Mouse (Mus musculus) cerebellum, adult 2 months (tissue): Measurements from ENCODE around the gene Lingo1. TPM values are rescaled to one million over a fixed set of nuclear protein-coding genes. Genes with fewer than 3 reads are reported as not detected.

Experiments used
- DNase-seq, 2 experiments: peaks; one replicate each; pipeline ENCODE4 v3.0.0; 2021
- H3K27ac ChIP-seq: fragments of 200-500 bp; 2 replicates; pipeline ENCODE4 v1.5.1; 2012; ENCODE audit warnings: low read length, control low read depth, inconsistent platforms; ENCODE audit not compliant: insufficient read depth
- H3K27me3 ChIP-seq: fragments of 200-500 bp; 2 replicates; pipeline ENCODE4 v1.6.1; 2012; ENCODE audit warnings: inconsistent platforms, mild to moderate bottlenecking, low read length, moderate library complexity; ENCODE audit not compliant: control insufficient read depth, insufficient read depth
- H3K4me1 ChIP-seq: fragments of 200-500 bp; 2 replicates; pipeline ENCODE4 v1.6.1; 2011; ENCODE audit warnings: low read length; ENCODE audit not compliant: control insufficient read depth, insufficient read depth
- H3K4me3 ChIP-seq: fragments of 200-500 bp; replicated peaks from 2 replicates; pipeline ENCODE3; 2011; ENCODE audit warnings: mild to moderate bottlenecking, low read depth, low read length, control low read depth; ENCODE audit not compliant: insufficient read depth
- CTCF ChIP-seq: fragments of 200-500 bp; IDR thresholded peaks from 2 replicates; pipeline ENCODE4 v1.5.1; 2011; ENCODE audit warnings: low read depth, mild to moderate bottlenecking, control low read depth, low read length, moderate library complexity, borderline replicate concordance; ENCODE audit not compliant: insufficient read depth
- POLR2A ChIP-seq: fragments of 200-500 bp; IDR thresholded peaks from 2 replicates; pipeline ENCODE4 v1.6.1; 2011; ENCODE audit warnings: low read length, control low read depth, borderline replicate concordance; ENCODE audit not compliant: insufficient read depth
- WGBS: fragments of 180-500 bp; shearing (Covaris S2); methylation state at CpG from one replicate; pipeline ENCODE4 v1.1.7; 2018; 5-methylcytosine and 5-hydroxymethylcytosine counted together
- polyA plus RNA-seq: library from polyadenylated mRNA; depleted of rRNA; stranded (reverse); fragments of >200 nt; gene quantifications from 2 replicates; pipeline ENCODE4 v1.2.3, GENCODE M21; 2012

Lingo1 gene
- polyA plus RNA-seq, 1 experiment: 88.3 TPM

GRCm38 (mm10) chr9:56678929-56679681 is 117.2 kb downstream of the Lingo1 start:
- TF ChIP-seq CTCF: no peak
- TF ChIP-seq POLR2A: no peak
- Histone ChIP-seq H3K4me1 (no peaks in the 10 kb centered on the region), H3K4me3 (no peak overlapping the region), H3K27ac (no peak overlapping the region), H3K27me3 (no peaks in the 10 kb centered on the region)
- DNase-seq: no peak
- 85% methylated on average over 22 of the region's 22 CpGs for WGBS

- 94% methylated on average over 7 of the region's 7 CpGs for WGBS
- Histone ChIP-seq H3K27me3 (no peaks in the 10 kb centered on the region), H3K4me1 (no peaks in the 10 kb centered on the region), H3K4me3 (no peak overlapping the region), H3K27ac (no peak overlapping the region)
- TF ChIP-seq CTCF (no peak), POLR2A (no peak)
- DNase-seq: no peak
Observed at GRCm38 (mm10) chr9:56675696-56676095, 120.6 kb downstream of the Lingo1 start.

- Histone ChIP-seq H3K27ac (no peak overlapping the region), H3K27me3 (no peaks in the 10 kb centered on the region), H3K4me3 (no peak overlapping the region), H3K4me1 (peaks cover 11% of the 10 kb centered on the region)
- peak; percentile 58 to 79 for DNase-seq
- TF ChIP-seq POLR2A (no peak), CTCF (no peak)
- 12% methylated on average over 11 of the region's 11 CpGs for WGBS
Observed at GRCm38 (mm10) chr9:56669605-56670221, 126.6 kb downstream of the Lingo1 start.

GRCm38 (mm10) chr9:56664136-56664535 is 132.1 kb downstream of the Lingo1 start:
- DNase-seq: no peak
- H3K27ac ChIP-seq: no peak overlapping the region
- WGBS: 93% methylated on average over 5 of the region's 5 CpGs

GRCm38 (mm10) chr9:56662946-56663345 is 133.3 kb downstream of the Lingo1 start:
- no peak for DNase-seq
- Histone ChIP-seq H3K27me3 (no peaks in the 10 kb centered on the region), H3K4me1 (peaks cover 33% of the 10 kb centered on the region), H3K4me3 (no peak overlapping the region), H3K27ac (no peak overlapping the region)
- WGBS: 92% methylated on average over 7 of the region's 7 CpGs
- TF ChIP-seq CTCF: no peak
- no peak for TF ChIP-seq POLR2A

More at GRCm38 (mm10) chr9:56664136-56664535, 132.1 kb downstream of the Lingo1 start:
- H3K27me3 ChIP-seq: no peaks in the 10 kb centered on the region
- no peak overlapping the region for H3K4me3 ChIP-seq
- H3K4me1 ChIP-seq: peaks cover 22% of the 10 kb centered on the region
- TF ChIP-seq CTCF (no peak), POLR2A (no peak)

- DNase-seq: no peak
- Histone ChIP-seq H3K27ac (no peak overlapping the region), H3K4me3 (no peak overlapping the region), H3K4me1 (peaks cover 38% of the 10 kb centered on the region), H3K27me3 (no peaks in the 10 kb centered on the region)
- WGBS: 74% methylated on average over 3 of the region's 3 CpGs
- no peak for TF ChIP-seq CTCF
Observed at GRCm38 (mm10) chr9:56662405-56662804, 133.9 kb downstream of the Lingo1 start.

GRCm38 (mm10) chr9:56661217-56661840 is 134.9 kb downstream of the Lingo1 start:
- Histone ChIP-seq H3K27ac (no peak overlapping the region), H3K4me3 (no peak overlapping the region), H3K27me3 (no peaks in the 10 kb centered on the region), H3K4me1 (peaks cover 48% of the 10 kb centered on the region)
- WGBS: 54% methylated on average over 3 of the region's 3 CpGs
- TF ChIP-seq POLR2A: no peak
- TF ChIP-seq CTCF: no peak
- peak; percentile 43 to 45 for DNase-seq

GRCm38 (mm10) chr9:56658580-56658979 is 137.7 kb downstream of the Lingo1 start:
- no peak overlapping the region for H3K4me3 ChIP-seq
- WGBS: 55% methylated on average over 4 of the region's 4 CpGs
- no peak for DNase-seq
- TF ChIP-seq POLR2A (no peak), CTCF (no peak)
- H3K27ac ChIP-seq: no peak overlapping the region
- H3K4me1 ChIP-seq: peaks cover 51% of the 10 kb centered on the region
- no peaks in the 10 kb centered on the region for H3K27me3 ChIP-seq

GRCm38 (mm10) chr9:56657996-56658398 is 138.3 kb downstream of the Lingo1 start:
- Histone ChIP-seq H3K4me1 (peaks cover 49% of the 10 kb centered on the region), H3K27me3 (no peaks in the 10 kb centered on the region), H3K27ac (no peak overlapping the region), H3K4me3 (no peak overlapping the region)
- WGBS: 51% methylated on average over 6 of the region's 6 CpGs
- TF ChIP-seq POLR2A (no peak), CTCF (no peak)
- DNase-seq: peak; percentile 42 to 58
